Mouse (Mus musculus) ES-Bruce4 (cell line): ENCODE results near the gene Nthl1. TPM values are rescaled to one million over a fixed set of nuclear protein-coding genes. Genes with fewer than 3 reads are reported as not detected.

Experiments
- H3K27ac ChIP-seq: 2 replicates; pipeline ENCODE4 v1.5.1; 2012; ENCODE audit warnings: low read length, inconsistent platforms; ENCODE audit not compliant: insufficient read depth
- H3K27me3 ChIP-seq: 2 replicates; pipeline ENCODE4 v1.6.1; 2012; ENCODE audit warnings: mild to moderate bottlenecking, low read length, inconsistent platforms; ENCODE audit not compliant: control insufficient read depth, poor library complexity, insufficient read depth, severe bottlenecking
- H3K36me3 ChIP-seq: 2 replicates; pipeline ENCODE4 v1.6.1; 2012; ENCODE audit warnings: inconsistent platforms, mild to moderate bottlenecking, low read length, moderate library complexity; ENCODE audit not compliant: control insufficient read depth, poor library complexity, insufficient read depth, severe bottlenecking
- H3K4me1 ChIP-seq: one replicate; pipeline ENCODE4 v1.8.1; 2011; ENCODE audit warnings: low read length; ENCODE audit not compliant: control insufficient read depth, insufficient read depth
- H3K4me3 ChIP-seq: 2 replicates; pipeline ENCODE4 v1.5.1; 2011; ENCODE audit warnings: low read depth, mild to moderate bottlenecking, low read length
- H3K9ac ChIP-seq: 2 replicates; pipeline ENCODE4 v1.6.1; 2012; ENCODE audit warnings: low read depth, mild to moderate bottlenecking, inconsistent platforms; ENCODE audit not compliant: poor library complexity, severe bottlenecking
- H3K9me3 ChIP-seq: replicated peaks from 2 replicates; pipeline ENCODE4 v1.6.1; 2012; ENCODE audit warnings: mild to moderate bottlenecking, low read length, inconsistent platforms; ENCODE audit not compliant: control insufficient read depth, poor library complexity, insufficient read depth, severe bottlenecking
- CTCF ChIP-seq: IDR thresholded peaks from one replicate; pipeline ENCODE4 v1.8.1; 2011; ENCODE audit warnings: low read depth, low read length
- EP300 ChIP-seq: IDR thresholded peaks from 2 replicates; pipeline ENCODE4 v1.6.1; 2011; ENCODE audit warnings: low read depth, low read length; ENCODE audit not compliant: insufficient read depth
- POLR2A ChIP-seq: IDR thresholded peaks from one replicate; pipeline ENCODE4 v1.8.1; 2011; ENCODE audit warnings: low read length; ENCODE audit not compliant: insufficient read depth
- polyA plus RNA-seq: library from polyadenylated mRNA; stranded (reverse); fragments of >200 nt; gene quantifications from 2 replicates; pipeline ENCODE4 v1.2.4, GENCODE M21; 2011; ENCODE audit warnings: low read depth; ENCODE audit not compliant: missing spikeins, insufficient read depth, insufficient read length

Gene Nthl1
- polyA plus RNA-seq, 1 experiment = 21.5 TPM

- no peak for TF ChIP-seq CTCF
- no peaks in the 10 kb centered on the region for H3K27me3 ChIP-seq
- H3K4me1 ChIP-seq = peaks cover 2% of the 10 kb centered on the region
- no peak overlapping the region for H3K27ac ChIP-seq
- H3K9ac ChIP-seq = no peak overlapping the region
- no peaks in the 10 kb centered on the region for H3K9me3 ChIP-seq
- 0 out of 2 replicates have a peak, but pooled peaks cover under 1% of the 10 kb centered on the region for H3K36me3 ChIP-seq
- H3K4me3 ChIP-seq = no peak overlapping the region
Observed at GRCm38 (mm10) chr17:24671346-24671745, 38.9 kb downstream of the Nthl1 start.

GRCm38 (mm10) chr17:24672141-24672540 is 39.7 kb downstream of the Nthl1 start:
- Histone ChIP-seq H3K9me3 (no peaks in the 10 kb centered on the region), H3K36me3 (0 out of 2 replicates have a peak, but pooled peaks cover 5% of the 10 kb centered on the region), H3K27me3 (no peaks in the 10 kb centered on the region), H3K9ac (0 out of 2 replicates have a peak overlapping the region, but pooled peaks have one; percentile 1), H3K4me1 (peaks cover 2% of the 10 kb centered on the region), H3K27ac (no peak overlapping the region), H3K4me3 (peak overlapping the region; percentile 24)
- TF ChIP-seq EP300 = no peak
- no peak for TF ChIP-seq CTCF
- no peak for TF ChIP-seq POLR2A

GRCm38 (mm10) chr17:24674277-24674676 is 41.8 kb downstream of the Nthl1 start:
- peaks cover 6% of the 10 kb centered on the region for H3K4me1 ChIP-seq
- no peak overlapping the region for H3K9ac ChIP-seq

GRCm38 (mm10) chr17:24676187-24676586 is 43.7 kb downstream of the Nthl1 start:
- TF ChIP-seq POLR2A (no peak), EP300 (no peak), CTCF (peak; percentile 64)
- Histone ChIP-seq H3K9me3 (no peaks in the 10 kb centered on the region), H3K4me3 (no peak overlapping the region), H3K9ac (no peak overlapping the region), H3K27ac (no peak overlapping the region), H3K36me3 (peaks cover 40% of the 10 kb centered on the region), H3K4me1 (peaks cover 4% of the 10 kb centered on the region), H3K27me3 (no peaks in the 10 kb centered on the region)

More at GRCm38 (mm10) chr17:24674277-24674676, 41.8 kb downstream of the Nthl1 start:
- Histone ChIP-seq H3K27me3 (no peaks in the 10 kb centered on the region), H3K36me3 (peaks cover 21% of the 10 kb centered on the region), H3K27ac (no peak overlapping the region), H3K4me3 (no peak overlapping the region), H3K9me3 (no peaks in the 10 kb centered on the region)
- TF ChIP-seq EP300 (no peak), CTCF (no peak), POLR2A (no peak)

GRCm38 (mm10) chr17:24676877-24677276 is 44.4 kb downstream of the Nthl1 start:
- H3K4me1 ChIP-seq = peaks cover 4% of the 10 kb centered on the region
- TF ChIP-seq POLR2A (no peak), EP300 (no peak), CTCF (no peak)
- H3K9ac ChIP-seq = no peak overlapping the region
- H3K36me3 ChIP-seq = peaks cover 42% of the 10 kb centered on the region
- no peaks in the 10 kb centered on the region for H3K27me3 ChIP-seq
- no peak overlapping the region for H3K27ac ChIP-seq
- no peaks in the 10 kb centered on the region for H3K9me3 ChIP-seq
- H3K4me3 ChIP-seq = no peak overlapping the region

GRCm38 (mm10) chr17:24677500-24678080 is 45.1 kb downstream of the Nthl1 start:
- Histone ChIP-seq H3K27me3 (no peaks in the 10 kb centered on the region), H3K9me3 (no peaks in the 10 kb centered on the region), H3K9ac (no peak overlapping the region), H3K4me1 (peaks cover 4% of the 10 kb centered on the region), H3K4me3 (no peak overlapping the region), H3K27ac (no peak overlapping the region), H3K36me3 (peaks cover 42% of the 10 kb centered on the region)
- no peak for TF ChIP-seq POLR2A
- no peak for TF ChIP-seq EP300
- no peak for TF ChIP-seq CTCF
